ENCODE assay signal across 9 mouse cellular contexts in genomic region chr19:44067323-44068049, GRCm38 (mm10). TPM values are rescaled to one million over a fixed set of nuclear protein-coding genes. Genes with fewer than 3 reads are reported as not detected.
DNase-seq lines count a peak whose midpoint lies in the region; ATAC-seq and TF ChIP-seq lines count a peak whose summit lies in the region.
"Had no signal": no experiment of that assay in that cellular context is flagged by ENCODE, and none has a peak within 500 bp of the region (broad histone marks: within the 10 kb centered on the region; RNA-seq: fewer than 3 reads in every experiment).

No protein-coding gene starts in this region.

- peaks cover 25% of the 10 kb centered on the region; the same call in 1 of the 2 replicates for H3K36me3 ChIP-seq in lung, embryonic 14.5 days (ENCODE audit: insufficient read depth)
- peaks cover 12% of the 10 kb centered on the region for H3K36me3 ChIP-seq in embryonic facial prominence, embryonic 15.5 days
- peaks cover 10% of the 10 kb centered on the region for H3K36me3 ChIP-seq in small intestine, adult 2 months (ENCODE audit: control insufficient read depth, insufficient read depth, low read length)
- peaks cover 15% of the 10 kb centered on the region for H3K36me3 ChIP-seq in hindbrain, embryonic 10.5 days
- no peaks in the 10 kb centered on the region for H3K36me3 ChIP-seq in thymus, adult 2 months (ENCODE audit: control insufficient read depth, insufficient read depth, low read length)

- no peak overlapping the region for H3K4me3 ChIP-seq in lung, embryonic 14.5 days (ENCODE audit: low read depth, low read length)
- H3K4me3 ChIP-seq in embryonic facial prominence, embryonic 15.5 days (replicated peaks), result no peak overlapping the region
- no peak overlapping the region for H3K4me3 ChIP-seq in small intestine, adult 2 months (ENCODE audit: low read depth, low read length)
- H3K4me3 ChIP-seq in hindbrain, embryonic 10.5 days, result no peak overlapping the region
- no peak overlapping the region for H3K4me3 ChIP-seq in thymus, adult 2 months (ENCODE audit: control insufficient read depth, insufficient read depth, low read length)
- H3K4me3 ChIP-seq: hindbrain, embryonic 13.5 days had no signal

- H3K4me1 ChIP-seq in lung, embryonic 14.5 days (ENCODE audit: insufficient read depth), result no peaks in the 10 kb centered on the region; the same call in 1 of the 2 replicates
- peaks cover 18% of the 10 kb centered on the region for H3K4me1 ChIP-seq in embryonic facial prominence, embryonic 15.5 days
- peaks cover 8% of the 10 kb centered on the region; the same call in 1 of the 2 replicates for H3K4me1 ChIP-seq in small intestine, adult 2 months (ENCODE audit: control insufficient read depth, insufficient read depth, insufficient read length, low read length)
- H3K4me1 ChIP-seq in hindbrain, embryonic 10.5 days (replicated peaks), result peaks cover 25% of the 10 kb centered on the region
- H3K4me1 ChIP-seq in thymus, adult 2 months (replicated peaks; ENCODE audit: control insufficient read depth, insufficient read depth, low read length), result no peaks in the 10 kb centered on the region

- no peak for ATAC-seq in lung, embryonic 14.5 days (ENCODE audit: insufficient read depth)
- no peak for ATAC-seq in embryonic facial prominence, embryonic 15.5 days (ENCODE audit: insufficient number of reproducible peaks, low FRiP score, low TSS enrichment, low read depth)

- peak overlapping the region; percentile 90; the same call in 1 of the 2 replicates for H3K4me2 ChIP-seq in lung, embryonic 14.5 days
- 0 out of 2 replicates have a peak overlapping the region, but pooled peaks have one; percentile 3 for H3K4me2 ChIP-seq in embryonic facial prominence, embryonic 15.5 days (replicated peaks)

- 68% methylated on average over 9 of the region's 9 CpGs for WGBS in lung, embryonic 14.5 days
- WGBS in embryonic facial prominence, embryonic 15.5 days, result 62% methylated on average over 9 of the region's 9 CpGs
- 29% methylated on average over 9 of the region's 9 CpGs for WGBS in small intestine, adult 2 months
- WGBS in hindbrain, embryonic 10.5 days, result 84% methylated on average over 9 of the region's 9 CpGs
- WGBS in thymus, adult 2 months, result 80% methylated on average over 9 of the region's 9 CpGs

- DNase-seq in lung, embryonic 14.5 days, result no peak
- DNase-seq in lung, postnatal 10 days, result no peak
- peak; percentile 44 to 63 for DNase-seq in kidney, postnatal 36 days
- DNase-seq in frontal cortex, postnatal 25 days (ENCODE audit: low spot score in 2 of 2), result no peak
- DNase-seq in hindbrain, embryonic 10.5 days (ENCODE audit: low spot score), result no peak
- no peak for DNase-seq in thymus, adult 2 months

- no peak overlapping the region for H3K27ac ChIP-seq in lung, embryonic 14.5 days (ENCODE audit: low read depth)
- no peak overlapping the region for H3K27ac ChIP-seq in embryonic facial prominence, embryonic 15.5 days (replicated peaks)
- H3K27ac ChIP-seq in small intestine, adult 2 months (ENCODE audit: insufficient read depth, low read depth, low read length), result peak overlapping the region; percentile 83
- no peak overlapping the region for H3K27ac ChIP-seq in hindbrain, embryonic 10.5 days
- no peak overlapping the region for H3K27ac ChIP-seq in thymus, adult 2 months (ENCODE audit: control insufficient read depth, insufficient read depth, low read length)
- H3K27ac ChIP-seq: hindbrain, embryonic 13.5 days had no signal

- no peak for TF ChIP-seq POLR2A in small intestine, adult 2 months (IDR thresholded peaks at IDR 0.05; ENCODE audit: low read depth, low read length)
- no peak for TF ChIP-seq POLR2A in thymus, adult 2 months (IDR thresholded peaks at IDR 0.05; ENCODE audit: control insufficient read depth, extremely low read depth, insufficient read depth, low read length, poor library complexity)

- H3K9me3 ChIP-seq in lung, embryonic 14.5 days (ENCODE audit: low read depth, low read length), result no peaks in the 10 kb centered on the region
- no peaks in the 10 kb centered on the region for H3K9me3 ChIP-seq in embryonic facial prominence, embryonic 15.5 days (replicated peaks)
- no peaks in the 10 kb centered on the region for H3K9me3 ChIP-seq in hindbrain, embryonic 10.5 days
- H3K9me3 ChIP-seq: hindbrain, embryonic 13.5 days had no signal

- H3K27me3 ChIP-seq in lung, embryonic 14.5 days (ENCODE audit: insufficient read depth, low read length), result no peaks in the 10 kb centered on the region
- no peaks in the 10 kb centered on the region for H3K27me3 ChIP-seq in embryonic facial prominence, embryonic 15.5 days
- H3K27me3 ChIP-seq in small intestine, adult 2 months (ENCODE audit: control insufficient read depth, insufficient read depth, low read length), result no peaks in the 10 kb centered on the region
- no peaks in the 10 kb centered on the region; the same call in 1 of the 2 replicates for H3K27me3 ChIP-seq in hindbrain, embryonic 10.5 days (ENCODE audit: insufficient read depth, poor library complexity, severe bottlenecking)
- no peaks in the 10 kb centered on the region for H3K27me3 ChIP-seq in thymus, adult 2 months (ENCODE audit: control insufficient read depth, insufficient read depth, low read length)
- H3K27me3 ChIP-seq: hindbrain, embryonic 13.5 days had no signal

- no peak overlapping the region for H3K9ac ChIP-seq in lung, embryonic 14.5 days
- H3K9ac ChIP-seq in embryonic facial prominence, embryonic 15.5 days, result no peak overlapping the region
- H3K9ac ChIP-seq: hindbrain, embryonic 13.5 days had no signal

- TF ChIP-seq CTCF in lung, embryonic 14.5 days (IDR thresholded peaks at IDR 0.05; ENCODE audit: low read depth), result no peak
- no peak for TF ChIP-seq CTCF in small intestine, adult 2 months (IDR thresholded peaks at IDR 0.05; ENCODE audit: extremely low read depth, insufficient read length, insufficient replicate concordance, low read depth, low read length)
- TF ChIP-seq CTCF in thymus, adult 2 months (IDR thresholded peaks at IDR 0.05; ENCODE audit: borderline replicate concordance, control insufficient read depth, extremely low read depth, insufficient read depth, low read length, poor library complexity), result no peak

RNA-seq across cellular contexts. Expression of gene Erlin1, which starts 2.1 kb away (rescaled TPM):
- polyA plus RNA-seq in lung, embryonic 14.5 days (2014; fragmentation: Nextera tagmentation; extraction: Ambion mirVana), result 30.8 and 34.8 TPM in 2 replicates
- polyA plus RNA-seq in embryonic facial prominence, embryonic 15.5 days (2015; fragmentation: Nextera tagmentation; extraction: Ambion mirVana), result 35.9 and 39.2 TPM in 2 replicates
- 4.1 and 10.9 TPM in 2 replicates for polyA plus RNA-seq in small intestine, adult 2 months (2012; rRNA removed)
- polyA plus RNA-seq in hindbrain, embryonic 10.5 days (2016; fragmentation: Nextera tagmentation; extraction: Ambion mirVana), result 18.5 and 24.3 TPM in 2 replicates
- polyA plus RNA-seq in thymus, adult 2 months (2012; rRNA removed), result 5.5 and 8.0 TPM in 2 replicates

RNA-seq across cellular contexts. Expression of gene Cyp2c23, which starts 38.5 kb away (rescaled TPM):
- 0.41 and 0.42 TPM in 2 replicates for polyA plus RNA-seq in lung, embryonic 14.5 days (2014; fragmentation: Nextera tagmentation; extraction: Ambion mirVana)
- polyA plus RNA-seq in embryonic facial prominence, embryonic 15.5 days (2015; fragmentation: Nextera tagmentation; extraction: Ambion mirVana), result not detected in 2 replicates
- 0.37 and 0.71 TPM in 2 replicates for polyA plus RNA-seq in small intestine, adult 2 months (2012; rRNA removed)
- polyA plus RNA-seq in hindbrain, embryonic 10.5 days (2016; fragmentation: Nextera tagmentation; extraction: Ambion mirVana), result not detected in 2 replicates
- 0.31 TPM in 1 of 2 replicates, not detected in the other for polyA plus RNA-seq in thymus, adult 2 months (2012; rRNA removed)
- polyA plus RNA-seq: hindbrain, embryonic 13.5 days had no signal

RNA-seq across cellular contexts. Expression of gene Chuk, which starts 39.8 kb away (rescaled TPM):
- polyA plus RNA-seq in lung, embryonic 14.5 days (2014; fragmentation: Nextera tagmentation; extraction: Ambion mirVana), result 42.0 and 44.7 TPM in 2 replicates
- 39.6 and 41.5 TPM in 2 replicates for polyA plus RNA-seq in embryonic facial prominence, embryonic 15.5 days (2015; fragmentation: Nextera tagmentation; extraction: Ambion mirVana)
- 5.1 and 12.4 TPM in 2 replicates for polyA plus RNA-seq in small intestine, adult 2 months (2012; rRNA removed)
- 40.1 and 45.0 TPM in 2 replicates for polyA plus RNA-seq in hindbrain, embryonic 10.5 days (2016; fragmentation: Nextera tagmentation; extraction: Ambion mirVana)
- 23.6 and 26.4 TPM in 2 replicates for polyA plus RNA-seq in thymus, adult 2 months (2012; rRNA removed)

Comparison
In these comparisons a context has a peak if more than half of its experiments do, and no peak if none do; other contexts are left out.
1. DNase-seq: peak in kidney, postnatal 36 days (2 of 2); none in lung, embryonic 14.5 days (single experiment), lung, postnatal 10 days (single experiment), frontal cortex, postnatal 25 days (0 of 2), hindbrain, embryonic 10.5 days (single experiment) and thymus, adult 2 months (single experiment).